Mouse (Mus musculus) lung, embryonic 16.5 days (tissue): ENCODE measurements around the gene Tmem270. TPM values are rescaled to one million over a fixed set of nuclear protein-coding genes. Genes with fewer than 3 reads are reported as not detected.
"Not testable (repeated sequence)": the region's sequence is repeated elsewhere in the genome, so short reads cannot be mapped to it uniquely, and the experiment has no call there.

Experiments
- ATAC-seq: fragments of 200-750 bp; cut with Nextera tagmentation; 2 replicates; pipeline ENCODE4 v1.8.0; 2017; ENCODE audit warnings: low read depth, mild to moderate bottlenecking, moderate library complexity
- H3K27ac ChIP-seq: fragments of 300-500 bp; sonication (generic); 2 replicates; pipeline ENCODE4 v1.5.1; 2014; ENCODE audit warnings: mild to moderate bottlenecking, control low read depth, low read length
- H3K27me3 ChIP-seq: fragments of 300-500 bp; sonication (generic); 2 replicates; pipeline ENCODE4 v1.6.1; 2014; ENCODE audit warnings: low read depth, low read length, mixed read lengths; ENCODE audit not compliant: control insufficient read depth, insufficient read depth
- H3K36me3 ChIP-seq: fragments of 300-500 bp; sonication (generic); 2 replicates; pipeline ENCODE4 v1.6.1; 2014; ENCODE audit warnings: low read length; ENCODE audit not compliant: control insufficient read depth, insufficient read depth
- H3K4me1 ChIP-seq: fragments of 300-500 bp; sonication (generic); replicated peaks from 2 replicates; pipeline ENCODE4 v1.6.1; 2014; ENCODE audit warnings: low read length, mixed read lengths; ENCODE audit not compliant: control insufficient read depth, insufficient read depth
- H3K4me2 ChIP-seq: fragments of 300-500 bp; sonication (generic); 2 replicates; pipeline ENCODE4 v1.6.1; 2014; ENCODE audit warnings: low read depth, low read length, control low read depth
- H3K4me3 ChIP-seq: fragments of 300-500 bp; sonication (generic); 2 replicates; pipeline ENCODE4 v1.5.1; 2014; ENCODE audit warnings: mild to moderate bottlenecking, low read length, control low read depth
- H3K9ac ChIP-seq: fragments of 300-500 bp; sonication (generic); 2 replicates; pipeline ENCODE4 v1.6.1; 2014; ENCODE audit warnings: low read length, control low read depth
- H3K9me3 ChIP-seq: fragments of 300-500 bp; sonication (generic); 2 replicates; pipeline ENCODE4 v1.6.1; 2016; ENCODE audit warnings: low read length; ENCODE audit not compliant: control insufficient read depth
- WGBS: fragments of 180-500 bp; shearing (Covaris S2); extraction: QIAGEN DNeasy Blood & Tissue Kit; methylation state at CpG from one replicate; pipeline ENCODE4 v1.1.7; 2014; 5-methylcytosine and 5-hydroxymethylcytosine counted together
- polyA plus RNA-seq: library from polyadenylated mRNA; unstranded; fragments of >200 nt; fragmentation: Nextera tagmentation; extraction: Ambion mirVana; gene quantifications from 2 replicates; pipeline ENCODE4 v1.2.1, GENCODE M21; 2015

Tmem270 gene
- polyA plus RNA-seq, 1 experiment from 2014 or later, result not detected

DNA sequence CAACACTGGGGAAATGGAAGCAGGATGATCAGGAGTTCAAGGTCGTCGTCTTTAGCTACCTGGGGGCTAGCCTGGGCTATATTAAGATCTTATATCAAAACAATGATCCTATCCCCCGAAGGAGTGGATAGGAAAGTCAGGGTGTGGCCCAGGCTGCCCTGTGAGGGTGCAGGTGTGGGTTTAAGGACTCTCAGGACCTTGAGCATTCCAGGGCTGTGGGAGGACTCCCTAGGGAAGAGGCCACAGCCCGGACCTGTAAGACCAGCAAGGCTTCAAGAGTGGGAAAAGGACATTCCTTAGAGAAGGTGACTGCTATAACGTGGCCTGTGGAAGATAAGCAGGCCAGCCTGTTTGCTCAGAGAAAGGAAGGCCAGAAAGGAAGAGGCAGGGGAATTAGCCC is 37.6 kb upstream of the Tmem270 start:
- peak overlapping the region; percentile 54 for H3K4me3 ChIP-seq
- H3K9ac ChIP-seq, result no peak overlapping the region
- H3K27ac ChIP-seq, result peak overlapping the region; percentile 44; the same call in 1 of the 2 replicates
- peak; percentile 47 for ATAC-seq
- H3K4me1 ChIP-seq, result peaks cover 17% of the 10 kb centered on the region
- WGBS, result 47% methylated on average over 5 of the region's 5 CpGs
- no peaks in the 10 kb centered on the region for H3K27me3 ChIP-seq
- peaks cover 4% of the 10 kb centered on the region; the same call in 1 of the 2 replicates for H3K36me3 ChIP-seq
- H3K9me3 ChIP-seq, result no peaks in the 10 kb centered on the region
- H3K4me2 ChIP-seq, result peak overlapping the region; percentile 49

DNA sequence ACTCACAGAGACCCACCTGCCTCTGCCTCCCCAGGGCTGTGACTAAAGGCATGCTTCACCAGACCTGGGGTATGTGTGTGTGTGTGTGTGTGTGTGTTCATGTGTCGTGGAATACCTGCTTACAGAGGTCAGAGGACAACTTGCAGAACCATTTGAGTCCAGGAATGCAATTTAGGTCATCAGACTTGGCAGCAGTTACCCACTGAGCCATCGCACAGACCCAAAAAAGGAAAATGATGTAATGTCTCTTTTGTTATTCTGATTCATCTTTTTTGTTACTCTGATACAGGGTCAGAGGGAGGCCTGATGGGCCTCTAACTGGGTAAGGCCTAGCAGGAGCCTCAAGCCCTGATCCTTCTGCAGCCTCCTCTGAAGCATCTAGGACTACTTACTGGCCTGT is 36.2 kb upstream of the Tmem270 start:
- no peak overlapping the region for H3K9ac ChIP-seq
- no peak overlapping the region for H3K27ac ChIP-seq
- WGBS, result 60% methylated on average over 2 of the region's 2 CpGs
- H3K4me2 ChIP-seq, result no peak overlapping the region
- H3K9me3 ChIP-seq, result no peaks in the 10 kb centered on the region
- no peak for ATAC-seq
- peaks cover 4% of the 10 kb centered on the region; the same call in 1 of the 2 replicates for H3K36me3 ChIP-seq
- H3K4me3 ChIP-seq, result no peak overlapping the region
- H3K4me1 ChIP-seq, result peaks cover 13% of the 10 kb centered on the region
- H3K27me3 ChIP-seq, result no peaks in the 10 kb centered on the region

DNA sequence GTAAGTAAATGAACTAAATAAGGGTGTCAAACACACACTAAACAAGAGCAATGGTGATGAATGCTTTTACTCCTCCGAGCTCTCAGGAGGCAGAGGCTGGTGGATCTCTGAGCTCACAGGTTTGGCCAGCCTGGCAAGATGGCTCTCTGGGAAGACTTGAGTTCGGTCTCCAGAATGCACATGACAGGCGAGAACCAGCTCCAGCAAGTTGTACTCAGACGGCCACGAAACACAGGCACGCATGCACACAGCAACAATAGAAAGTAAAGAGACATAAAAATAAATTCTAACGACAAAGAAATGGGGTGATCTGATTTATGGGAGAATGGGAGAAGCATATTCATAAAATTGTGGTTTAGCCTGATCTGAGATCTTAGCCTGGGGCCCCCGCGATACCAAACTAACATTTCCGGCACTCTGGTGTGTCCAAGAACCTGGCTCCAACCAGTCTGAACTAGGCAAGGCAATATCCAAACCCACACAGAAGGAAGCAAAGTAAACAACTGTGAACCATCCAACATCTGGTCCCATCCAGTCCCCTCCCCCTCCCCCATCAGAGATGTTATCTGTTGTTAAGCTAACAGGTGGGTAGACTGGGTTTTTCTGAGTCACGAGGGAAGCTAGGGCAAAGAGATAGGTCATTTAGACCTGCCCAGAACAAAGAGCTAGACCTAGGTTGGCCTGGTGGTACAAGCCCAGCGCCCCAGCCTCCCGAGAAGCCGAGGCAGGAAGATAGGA is 35.1 kb upstream of the Tmem270 start:
- no peak for ATAC-seq
- Histone ChIP-seq H3K4me3 (no peak overlapping the region), H3K36me3 (peaks cover 4% of the 10 kb centered on the region; the same call in 1 of the 2 replicates), H3K9me3 (no peaks in the 10 kb centered on the region), H3K4me2 (no peak overlapping the region), H3K27me3 (no peaks in the 10 kb centered on the region), H3K9ac (no peak overlapping the region), H3K27ac (no peak overlapping the region), H3K4me1 (peaks cover 2% of the 10 kb centered on the region; the same call in 1 of the 2 replicates)
- WGBS, result 59% methylated on average over 14 of the region's 14 CpGs

DNA sequence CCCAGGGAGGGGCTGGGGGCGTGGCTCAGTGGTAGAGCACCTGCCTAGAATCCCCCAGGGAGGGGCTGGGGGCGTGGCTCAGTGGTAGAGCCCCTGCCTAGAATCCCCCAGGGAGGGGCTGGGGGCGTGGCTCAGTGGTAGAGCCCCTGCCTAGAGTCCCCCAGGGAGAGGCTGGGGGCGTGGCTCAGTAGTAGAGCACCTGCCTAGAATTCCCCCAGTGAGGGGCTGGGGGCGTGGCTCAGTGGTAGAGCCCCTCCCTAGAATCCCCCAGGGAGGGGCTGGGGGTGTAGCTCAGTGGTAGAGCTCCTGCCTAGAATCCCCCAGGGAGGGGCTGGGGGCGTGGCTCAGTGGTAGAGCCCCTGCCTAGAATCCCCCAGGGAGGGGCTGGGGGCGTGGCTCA is 33.0 kb upstream of the Tmem270 start:
- not testable (repeated sequence) for H3K4me3 ChIP-seq, H3K9me3 ChIP-seq, H3K9ac ChIP-seq, ATAC-seq, H3K36me3 ChIP-seq, H3K4me2 ChIP-seq, H3K27ac ChIP-seq, H3K27me3 ChIP-seq, H3K4me1 ChIP-seq
- WGBS, result 88% methylated on average over 2 of the region's 7 CpGs

DNA sequence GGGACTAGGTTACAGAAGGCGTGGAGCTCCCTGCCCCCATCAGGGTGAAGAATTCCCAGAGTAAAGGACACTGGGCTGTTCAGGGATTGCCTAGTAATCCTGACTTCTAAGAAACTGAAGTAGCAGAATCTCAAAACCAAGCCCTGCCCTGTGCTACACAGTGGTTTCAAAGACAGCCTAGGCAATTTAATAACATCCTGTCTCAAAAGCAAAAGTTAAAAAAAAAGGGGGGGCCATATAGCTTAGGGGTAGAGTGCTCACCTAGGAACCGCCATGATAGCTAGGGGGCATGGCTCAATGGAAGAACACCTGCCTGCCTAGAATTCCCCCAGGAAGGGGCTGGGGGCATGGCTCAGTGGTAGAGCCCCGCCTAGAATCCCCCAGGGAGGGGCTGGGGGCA is 32.5 kb upstream of the Tmem270 start:
- Histone ChIP-seq H3K36me3 (peaks cover 4% of the 10 kb centered on the region; the same call in 1 of the 2 replicates), H3K4me1 (no peaks in the 10 kb centered on the region), H3K9me3 (no peaks in the 10 kb centered on the region), H3K4me2 (no peak overlapping the region), H3K4me3 (no peak overlapping the region), H3K9ac (no peak overlapping the region), H3K27me3 (no peaks in the 10 kb centered on the region), H3K27ac (no peak overlapping the region)
- 79% methylated on average over 3 of the region's 3 CpGs for WGBS
- ATAC-seq, result no peak

DNA sequence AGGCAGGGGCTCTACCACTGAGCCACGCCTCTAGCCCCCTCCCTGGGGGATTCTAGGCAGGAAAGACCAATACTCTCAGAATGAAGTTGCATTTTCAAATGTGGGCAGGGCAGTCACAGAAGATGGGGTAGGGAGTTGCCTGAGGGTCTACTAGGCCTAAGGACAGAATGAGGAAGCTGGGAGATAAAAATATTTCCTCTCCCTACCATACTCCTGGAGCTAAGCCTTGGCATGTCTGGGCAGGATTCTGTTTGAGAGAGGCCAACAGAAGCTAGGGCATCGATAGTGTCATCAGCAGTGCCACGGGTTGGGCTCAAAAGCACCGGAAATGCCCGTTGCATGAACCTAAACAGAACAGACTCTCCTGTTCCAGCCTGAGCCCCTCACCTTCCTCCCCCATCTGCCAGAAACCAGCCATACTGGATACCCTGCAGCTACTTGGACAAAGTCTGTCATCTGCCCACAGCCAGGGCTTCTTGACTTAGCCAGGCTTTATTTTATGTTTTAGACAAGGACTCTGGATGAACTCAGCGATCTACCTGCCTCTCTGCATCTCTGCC is 30.2 kb upstream of the Tmem270 start:
- Histone ChIP-seq H3K9ac (no peak overlapping the region), H3K4me1 (no peaks in the 10 kb centered on the region; the same call in 1 of the 2 replicates), H3K4me2 (no peak overlapping the region), H3K9me3 (no peaks in the 10 kb centered on the region), H3K4me3 (no peak overlapping the region), H3K27me3 (no peaks in the 10 kb centered on the region), H3K27ac (no peak overlapping the region), H3K36me3 (peaks cover 4% of the 10 kb centered on the region; the same call in 1 of the 2 replicates)
- no peak for ATAC-seq
- 81% methylated on average over 6 of the region's 6 CpGs for whole genome bisulfite sequencing

DNA sequence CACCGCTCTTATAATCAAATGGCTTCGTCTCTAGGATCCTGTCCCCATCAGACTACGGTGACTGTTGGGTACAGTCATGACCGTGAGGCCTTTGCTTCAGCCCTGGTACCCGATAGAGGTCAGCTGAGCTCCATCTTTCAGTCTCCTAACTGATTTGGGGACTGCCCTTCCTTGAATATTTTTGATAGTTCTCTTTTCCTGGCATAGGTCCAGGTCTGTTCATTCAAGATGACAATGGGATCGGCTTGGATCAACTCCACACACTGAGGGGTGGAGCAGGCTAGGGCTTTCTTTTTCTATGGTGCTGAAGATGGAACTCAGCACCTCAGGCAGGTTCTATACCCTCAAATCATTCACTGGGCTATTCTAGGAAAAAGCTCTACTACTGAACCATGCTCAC is 29.5 kb upstream of the Tmem270 start:
- 87% methylated on average over 6 of the region's 6 CpGs for WGBS
- no peak overlapping the region for H3K9ac ChIP-seq
- no peak for ATAC-seq
- no peak overlapping the region for H3K4me3 ChIP-seq
- no peaks in the 10 kb centered on the region; the same call in 1 of the 2 replicates for H3K4me1 ChIP-seq
- peaks cover 4% of the 10 kb centered on the region; the same call in 1 of the 2 replicates for H3K36me3 ChIP-seq
- H3K27ac ChIP-seq, result no peak overlapping the region
- no peak overlapping the region for H3K4me2 ChIP-seq
- no peaks in the 10 kb centered on the region for H3K9me3 ChIP-seq
- H3K27me3 ChIP-seq, result no peaks in the 10 kb centered on the region

DNA sequence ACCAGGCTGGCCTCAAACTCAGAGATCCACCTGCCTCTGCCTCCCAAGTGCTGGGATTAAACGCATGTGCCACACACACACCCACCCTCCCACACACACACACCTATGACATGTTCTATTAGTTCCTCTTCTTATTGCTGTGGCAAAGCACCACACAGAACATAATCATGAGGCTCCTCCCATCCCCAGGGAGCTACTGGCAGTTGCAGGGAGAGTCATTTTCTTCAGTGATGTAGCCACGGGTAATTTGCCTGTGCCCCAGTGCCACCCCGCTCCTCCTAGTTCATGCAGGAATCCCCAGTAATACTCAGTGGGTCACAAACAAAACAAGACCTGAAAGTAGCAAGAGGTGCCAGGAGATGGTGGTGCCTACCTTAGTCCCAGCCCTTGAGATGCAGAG is 28.1 kb upstream of the Tmem270 start:
- no peak overlapping the region for H3K4me3 ChIP-seq
- H3K9me3 ChIP-seq, result no peaks in the 10 kb centered on the region
- no peak overlapping the region for H3K4me2 ChIP-seq
- no peak overlapping the region for H3K9ac ChIP-seq
- no peak overlapping the region for H3K27ac ChIP-seq
- 78% methylated on average over 3 of the region's 3 CpGs for WGBS
- no peaks in the 10 kb centered on the region for H3K36me3 ChIP-seq
- ATAC-seq, result no peak
- no peaks in the 10 kb centered on the region for H3K27me3 ChIP-seq
- H3K4me1 ChIP-seq, result no peaks in the 10 kb centered on the region; the same call in 1 of the 2 replicates

DNA sequence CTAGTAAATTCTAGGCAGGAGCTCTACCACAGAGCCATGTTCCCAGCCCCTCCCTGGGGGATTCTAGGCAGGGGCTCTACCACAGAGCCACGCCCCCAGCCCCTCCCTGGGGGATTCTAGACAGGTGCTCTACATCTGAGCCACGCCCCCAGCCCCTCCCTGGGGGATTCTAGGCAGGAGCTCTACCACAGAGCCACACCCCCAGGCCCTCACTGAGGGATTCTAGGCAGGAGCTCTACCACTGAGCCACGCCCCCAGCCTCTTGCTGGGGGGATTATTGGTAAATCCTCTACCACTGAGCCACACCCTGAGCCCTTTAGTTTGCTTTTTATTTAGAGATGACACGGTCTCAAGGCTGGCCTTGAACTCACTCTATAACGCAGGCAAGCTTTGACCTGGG is 27.2 kb upstream of the Tmem270 start:
- H3K36me3 ChIP-seq, H3K27me3 ChIP-seq, H3K4me1 ChIP-seq, H3K4me2 ChIP-seq, H3K9ac ChIP-seq, ATAC-seq, H3K9me3 ChIP-seq, H3K27ac ChIP-seq, H3K4me3 ChIP-seq: not testable (repeated sequence)
- WGBS, result 90% methylated on average over 5 of the region's 5 CpGs
